Mouse (Mus musculus) lung, postnatal 4 days (tissue): Measurements from ENCODE around the gene Map2.

Experiments
- DNase-seq, 2 experiments: peaks; one replicate each; pipeline ENCODE4 v3.0.0; 2021

The Map2 gene

DNA sequence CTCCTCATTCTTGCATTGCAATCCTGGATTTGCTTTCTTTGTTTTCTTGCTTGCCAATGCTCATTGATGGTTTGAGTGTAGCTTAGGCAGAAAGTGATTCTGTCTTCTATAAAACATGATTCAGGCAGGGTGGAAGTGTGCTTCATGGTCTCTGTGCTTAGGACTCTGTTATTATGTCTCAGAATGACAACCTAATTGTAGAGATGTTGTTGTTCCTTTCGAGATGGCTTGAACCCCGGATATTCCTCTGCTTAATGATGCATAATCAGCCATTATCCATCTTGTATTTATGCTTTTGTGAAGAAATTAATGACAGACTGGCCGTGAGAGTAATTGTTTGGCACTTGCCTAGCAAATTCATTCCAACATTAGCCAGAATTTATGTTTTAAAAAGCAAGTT lies 31.8 kb downstream of the Map2 start:
- no peak for DNase-seq

DNA sequence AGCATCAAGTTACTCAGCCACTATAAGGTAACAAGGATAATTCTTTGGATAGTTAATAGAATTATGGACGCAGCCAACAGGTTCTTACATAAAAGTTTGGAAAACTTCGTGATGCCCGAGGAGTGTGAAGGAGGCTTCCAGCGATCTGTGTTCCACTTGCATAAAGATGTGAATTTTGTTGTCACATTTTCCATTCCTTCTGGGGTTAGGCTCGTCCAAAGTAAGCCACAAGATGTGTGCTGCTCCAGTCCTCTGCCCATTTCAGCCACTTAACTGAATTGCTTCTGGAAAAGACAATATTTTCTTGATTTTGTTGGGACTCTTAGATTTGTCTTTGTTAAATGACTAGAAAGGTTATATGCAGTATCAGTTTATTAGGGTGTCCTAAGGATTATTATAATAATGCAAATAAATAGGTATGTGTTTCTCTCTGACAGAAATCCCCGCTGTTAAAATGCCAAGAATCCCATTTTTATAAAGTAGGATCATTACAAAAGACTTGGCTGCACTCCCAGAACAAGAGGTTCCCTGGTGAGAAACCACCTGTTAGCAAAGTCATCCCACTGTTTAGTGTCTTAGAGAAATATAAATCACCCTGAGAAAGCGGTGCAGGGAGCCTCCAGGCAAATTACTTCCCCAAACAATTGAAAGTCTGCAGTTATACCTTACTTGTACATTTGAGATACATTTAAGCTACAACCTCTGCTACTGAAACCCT lies 36.2 kb downstream of the Map2 start:
- DNase-seq = no peak

DNA sequence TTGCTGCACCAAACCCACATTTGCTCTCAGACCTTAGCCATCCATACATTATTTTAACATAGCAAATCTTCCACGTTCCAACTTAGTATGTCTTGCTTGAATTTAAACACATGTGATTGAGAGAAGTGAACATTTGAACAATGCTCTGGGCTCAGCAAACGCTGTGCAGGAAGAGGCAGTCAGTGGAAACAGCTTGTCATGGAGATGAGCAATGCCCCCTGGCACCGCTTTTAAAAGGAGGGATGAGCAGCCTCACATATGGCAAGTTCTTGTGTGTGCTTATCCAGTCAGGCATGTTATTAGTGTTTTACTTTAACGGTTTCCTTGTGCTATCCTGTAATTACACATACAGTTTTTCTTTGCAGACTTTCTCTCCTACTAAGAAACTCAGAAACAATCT lies 46.4 kb downstream of the Map2 start:
- DNase-seq = no peak

DNA sequence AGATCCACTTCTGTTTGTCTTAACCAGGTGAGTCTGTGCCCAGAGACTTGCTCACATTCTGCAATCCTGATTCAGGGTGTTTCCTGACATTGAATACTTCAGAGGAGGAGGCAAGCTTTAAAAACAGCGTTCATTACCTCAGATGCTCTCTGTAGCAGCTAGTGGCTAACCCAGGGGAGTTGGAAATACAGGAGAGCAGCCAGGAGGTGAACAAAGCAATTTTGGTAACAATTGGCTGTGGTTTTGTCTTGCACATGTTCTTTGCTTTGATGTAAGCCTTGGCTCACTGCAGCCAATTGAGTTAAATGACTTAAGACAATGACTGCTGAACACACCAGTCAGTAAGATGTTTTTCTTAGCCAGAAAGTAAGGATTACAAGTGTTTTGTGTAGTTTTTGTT lies 48.3 kb downstream of the Map2 start:
- DNase-seq = no peak

- peak; percentile 9 to 32 for DNase-seq
Observed at GRCm38 (mm10) chr1:66226372-66227368, 51.6 kb downstream of the Map2 start.

GRCm38 (mm10) chr1:66228205-66228604 lies 53.1 kb downstream of the Map2 start:
- DNase-seq = no peak

DNA sequence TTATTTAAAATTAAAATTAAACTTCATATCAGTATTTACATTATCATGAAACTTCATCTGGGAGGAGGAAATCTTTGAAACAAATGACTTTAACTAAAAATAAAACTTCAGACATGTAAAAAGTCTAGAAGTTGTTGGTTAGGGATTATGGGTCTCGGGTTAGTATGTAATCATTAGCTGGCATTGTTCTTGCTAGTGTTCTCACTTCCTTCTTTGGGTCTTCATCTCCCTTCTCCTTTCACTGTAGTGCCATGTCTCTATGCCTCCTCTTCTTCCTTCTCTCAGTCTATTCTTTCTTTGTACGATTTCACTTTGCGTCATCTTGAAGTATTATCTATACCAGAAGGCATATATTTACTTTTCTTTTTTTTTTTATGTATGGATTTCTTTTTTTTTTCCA lies 55.3 kb downstream of the Map2 start:
- DNase-seq = no peak

DNA sequence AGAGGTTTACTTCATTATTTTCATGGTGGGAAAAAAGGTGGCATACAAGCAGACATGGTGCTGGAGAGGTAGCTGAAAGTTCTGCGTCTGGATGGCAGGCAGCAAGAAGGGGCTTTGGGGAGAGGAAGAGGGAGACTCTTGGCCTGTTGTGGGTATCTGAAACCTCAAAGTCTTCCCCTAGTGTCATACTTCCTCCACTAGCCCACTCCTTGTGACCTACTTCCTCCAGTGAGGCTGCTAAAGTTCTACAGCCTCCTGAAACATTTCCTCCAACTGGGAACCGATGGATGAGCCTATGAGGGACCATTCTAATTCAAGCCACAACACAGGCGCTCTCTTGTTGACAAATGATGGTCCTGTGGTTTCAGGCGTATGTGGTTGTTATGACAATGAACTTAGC lies 56.9 kb downstream of the Map2 start:
- DNase-seq = no peak

DNA sequence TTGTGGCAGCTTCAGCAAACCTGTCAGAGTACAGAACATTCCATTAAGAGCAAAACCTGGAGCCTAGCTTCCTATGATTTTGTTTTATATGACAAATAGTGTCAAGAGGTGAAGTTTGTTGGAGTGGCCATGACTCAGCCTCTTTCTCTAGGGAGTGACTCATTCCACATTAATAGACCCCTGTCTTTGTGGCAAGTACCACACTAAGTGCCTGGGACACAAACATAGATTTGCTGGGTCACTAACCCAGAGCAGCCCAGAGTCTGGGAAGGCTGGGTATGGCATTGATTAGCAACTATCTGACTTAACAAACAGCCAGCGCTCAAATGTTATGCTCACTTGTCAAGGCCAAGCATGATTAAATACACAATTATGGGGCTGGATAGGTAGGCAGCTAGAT lies 69.8 kb downstream of the Map2 start:
- no peak for DNase-seq

- no peak for DNase-seq
Observed at GRCm38 (mm10) chr1:66251649-66252332, 76.7 kb downstream of the Map2 start.

DNA sequence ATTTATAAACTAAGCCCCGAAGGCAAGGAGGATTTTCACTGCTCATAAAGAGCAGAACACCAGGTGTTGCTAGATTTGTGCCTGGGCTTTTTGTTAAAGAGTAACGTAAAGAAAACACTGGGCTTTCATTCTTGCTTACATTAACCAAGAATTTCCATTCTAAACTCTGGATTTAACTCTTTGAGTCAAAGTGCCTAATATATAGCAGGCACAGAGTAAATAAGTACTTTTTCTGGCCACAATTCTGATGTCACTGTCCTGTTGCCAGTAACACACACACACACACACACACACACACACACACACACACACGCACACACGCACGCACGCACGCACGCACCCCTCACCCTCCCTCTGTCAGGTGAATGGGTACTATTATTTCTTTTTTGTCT lies 77.3 kb downstream of the Map2 start:
- DNase-seq = no peak

- DNase-seq = no peak
Observed at GRCm38 (mm10) chr1:66263220-66263619, 88.1 kb downstream of the Map2 start.

- no peak for DNase-seq
Observed at GRCm38 (mm10) chr1:66266231-66266924, 91.3 kb downstream of the Map2 start.

DNA sequence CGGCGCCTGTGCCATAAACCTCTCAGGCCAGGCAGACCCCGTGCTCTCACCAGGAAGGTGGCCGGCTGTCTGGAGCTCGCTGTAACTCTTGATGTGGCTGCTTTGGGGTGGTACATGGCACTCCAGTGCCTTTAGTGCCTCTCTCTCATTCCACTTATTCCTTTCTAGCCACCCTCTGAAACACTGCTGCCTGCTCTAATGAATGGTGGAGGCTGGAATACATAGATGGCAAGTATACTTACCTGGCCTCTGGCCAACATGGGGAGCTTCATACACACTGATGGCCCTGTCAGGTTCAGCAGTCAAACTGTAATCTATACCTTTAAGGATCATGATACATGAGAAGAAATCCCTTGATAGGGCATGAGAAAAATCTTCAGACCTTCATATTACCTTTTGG lies 102.6 kb downstream of the Map2 start:
- no peak for DNase-seq

- no peak for DNase-seq
Observed at GRCm38 (mm10) chr1:66279222-66280009, 104.3 kb downstream of the Map2 start.

DNA sequence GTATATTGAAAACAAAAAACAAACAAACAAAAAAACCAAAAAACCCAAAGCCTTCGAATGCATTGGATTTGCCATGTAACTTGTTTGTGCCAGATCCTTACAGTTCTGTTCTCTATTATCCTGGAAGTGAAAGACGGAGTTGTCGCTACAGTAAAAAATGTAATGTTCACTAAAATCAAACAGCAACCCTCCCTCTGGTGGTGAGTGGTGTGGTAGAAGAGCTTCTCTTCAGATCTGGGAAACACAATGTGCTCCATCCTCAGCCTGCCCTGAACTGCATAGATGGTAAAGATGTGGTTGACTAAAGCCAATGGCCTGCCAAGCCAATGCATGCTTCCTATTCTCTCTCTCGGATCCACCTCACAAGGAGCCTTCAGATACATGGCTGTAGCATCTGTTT lies 105.1 kb downstream of the Map2 start:
- DNase-seq = no peak

DNA sequence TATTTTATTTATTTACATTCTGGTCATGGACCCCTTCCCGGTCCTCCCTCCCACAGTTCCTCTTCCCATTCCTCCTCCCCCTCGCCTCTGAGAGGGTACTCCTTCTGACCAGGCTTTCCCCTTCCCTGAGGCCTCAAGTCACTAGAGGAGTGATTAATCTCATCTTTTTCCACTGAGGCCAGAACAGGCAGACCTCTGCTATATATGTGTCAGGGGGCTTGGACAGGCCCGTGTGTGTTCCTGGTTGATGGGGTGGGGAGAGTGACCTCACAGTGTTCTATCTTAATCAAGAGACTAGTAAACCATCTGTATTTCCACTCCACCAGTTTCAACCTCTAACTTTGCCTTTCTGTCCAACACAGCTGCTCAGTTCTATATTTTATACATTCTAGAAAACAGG lies 107.4 kb downstream of the Map2 start:
- no peak for DNase-seq

DNA sequence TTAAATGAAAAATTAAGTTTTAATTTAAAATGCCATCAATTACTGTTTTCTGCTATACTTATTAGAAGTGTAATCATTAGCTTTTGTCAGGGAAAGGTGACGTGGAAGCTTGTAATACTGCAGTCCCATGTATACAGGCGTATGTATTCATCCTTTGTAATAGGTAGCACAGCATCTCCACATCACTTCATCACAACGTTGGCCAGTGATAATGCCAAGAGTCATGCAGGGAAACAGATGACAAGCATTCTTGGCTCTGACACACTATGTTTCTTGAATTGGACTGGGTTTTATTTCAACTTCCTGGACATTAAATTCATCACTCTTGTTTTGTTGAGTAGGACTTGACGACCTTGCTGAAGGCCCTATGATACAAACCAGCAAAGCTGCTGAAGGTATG lies 113.9 kb downstream of the Map2 start:
- DNase-seq = no peak

DNA sequence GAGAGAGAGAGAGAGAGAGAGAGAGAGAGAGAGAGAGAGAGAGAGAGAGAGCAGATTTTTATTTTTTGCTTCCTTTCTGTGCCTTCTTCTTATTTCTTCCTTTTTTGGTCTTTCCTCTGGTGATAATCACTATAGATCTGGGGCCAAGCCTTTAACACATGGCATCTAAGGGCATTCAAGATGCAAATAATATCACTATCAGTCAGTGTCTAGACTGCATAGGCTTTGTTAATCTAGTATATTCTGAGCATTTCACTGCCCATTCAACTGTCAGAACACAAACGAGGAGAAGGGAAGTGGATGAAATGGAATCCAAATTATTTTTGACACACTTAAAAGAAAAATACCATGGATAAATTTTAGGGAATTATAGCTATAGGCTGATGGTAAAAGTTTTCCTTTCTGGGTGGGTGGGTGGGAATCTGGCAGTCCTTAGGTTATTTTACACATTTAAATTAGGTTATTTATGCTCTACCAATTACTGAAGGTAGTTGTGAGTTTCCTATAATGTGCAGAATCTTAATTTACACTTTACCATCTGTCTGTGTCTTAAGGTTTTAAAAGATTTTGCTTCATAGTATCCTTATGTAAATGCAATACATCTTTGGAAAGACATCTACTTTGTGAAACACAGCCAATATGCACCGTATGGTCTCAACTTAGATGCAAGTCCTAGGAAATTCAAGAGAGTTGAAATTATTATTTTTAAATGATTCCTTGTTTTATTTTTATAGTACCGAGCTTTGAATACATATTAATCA lies 117.2 kb downstream of the Map2 start:
- no peak for DNase-seq

DNA sequence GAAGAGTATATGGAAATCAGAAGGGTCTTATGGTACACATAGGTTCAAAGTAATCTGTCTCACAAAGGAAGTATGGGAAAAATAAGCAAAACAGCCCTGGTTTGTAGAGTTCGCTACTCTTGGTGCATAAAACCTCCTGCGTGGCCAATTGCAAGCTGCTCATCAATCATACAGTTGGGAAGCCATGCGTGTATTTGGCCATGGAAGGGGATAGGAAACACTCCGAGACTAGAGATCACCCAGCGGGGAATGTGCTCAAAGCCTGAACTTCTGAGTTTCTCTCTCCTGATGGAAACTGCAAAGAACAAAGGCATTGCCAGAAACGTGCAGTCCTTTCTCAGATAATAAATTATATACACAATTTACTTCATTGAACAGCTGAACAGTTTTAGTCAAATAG lies 124.3 kb downstream of the Map2 start:
- no peak for DNase-seq

DNA sequence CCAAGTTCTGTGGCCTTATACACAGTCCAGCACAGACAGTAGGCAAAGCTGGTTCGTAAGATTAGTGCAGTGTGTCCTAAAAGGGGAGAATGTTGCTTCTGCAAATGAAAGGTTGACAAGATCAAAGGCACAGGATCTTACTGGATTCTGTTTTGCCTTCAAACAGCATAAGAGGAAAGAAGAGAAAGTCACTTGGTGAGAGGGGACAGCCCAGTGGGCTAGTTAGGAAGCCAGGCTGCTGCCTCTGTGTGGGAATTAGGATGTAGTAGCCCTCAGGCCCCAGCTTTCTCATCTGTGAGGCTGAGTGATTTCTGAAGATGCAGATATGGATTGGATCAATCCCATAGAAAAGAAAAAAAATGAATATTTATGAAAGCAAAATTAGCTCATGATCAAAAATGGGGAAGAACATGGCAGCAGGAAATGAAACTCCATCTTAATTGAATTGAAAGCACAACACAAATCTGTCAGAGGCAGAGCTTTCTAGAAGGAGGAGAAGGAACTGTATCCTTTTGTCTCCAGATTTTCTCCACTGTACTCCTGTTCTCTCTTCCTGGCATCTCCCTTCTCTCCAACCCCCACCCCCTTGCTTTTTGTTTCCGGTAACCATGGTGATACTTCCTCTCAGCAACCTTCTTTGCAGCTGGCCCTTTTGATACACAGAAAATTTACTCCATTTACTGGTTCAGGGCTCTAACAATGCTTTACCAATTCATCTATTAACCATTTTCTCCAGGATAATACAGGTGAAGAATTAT lies 145.5 kb downstream of the Map2 start:
- no peak for DNase-seq
